Mouse (Mus musculus): Measurements from ENCODE around the gene Amacr. TPM values are rescaled to one million over a fixed set of nuclear protein-coding genes. Genes with fewer than 3 reads are reported as not detected.
"Not testable (repeated sequence)": the region's sequence is repeated elsewhere in the genome, so short reads cannot be mapped to it uniquely, and the experiment has no call there.

Amacr gene
- polyA plus RNA-seq (2017; shearing (Covaris generic)): 1 to 10 TPM; 4.5 to 4.7 TPM

GRCm38 (mm10) chr15:10981377-10982063 is at the start of gene Amacr:
TSS of gene Amacr (plus strand) at chr15:10981756.
- peak; percentile 91 for ATAC-seq

DNA sequence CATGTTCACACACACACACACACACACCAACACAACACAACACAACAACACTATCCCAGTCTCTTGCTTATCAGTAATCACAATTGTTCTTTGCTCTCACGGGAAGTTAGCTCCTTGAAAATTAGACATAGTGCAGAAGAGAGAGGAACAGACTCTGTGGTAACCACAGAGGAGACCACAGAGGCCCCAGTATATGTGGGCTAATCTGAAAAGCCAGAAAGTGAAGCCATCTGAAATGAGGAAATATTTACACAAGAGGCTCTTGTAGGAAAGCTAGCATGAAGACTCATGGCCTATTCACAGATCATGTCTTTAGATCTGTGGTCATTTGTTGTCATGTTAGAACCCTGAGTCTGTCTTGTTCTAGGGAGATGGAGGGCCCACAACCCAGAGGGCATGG is 47.6 kb upstream of the Amacr start:
- ATAC-seq: no peak

- no peak for ATAC-seq
These were observed 41.1 kb upstream of the Amacr start for GRCm38 (mm10) chr15:10940148-10941108.

DNA sequence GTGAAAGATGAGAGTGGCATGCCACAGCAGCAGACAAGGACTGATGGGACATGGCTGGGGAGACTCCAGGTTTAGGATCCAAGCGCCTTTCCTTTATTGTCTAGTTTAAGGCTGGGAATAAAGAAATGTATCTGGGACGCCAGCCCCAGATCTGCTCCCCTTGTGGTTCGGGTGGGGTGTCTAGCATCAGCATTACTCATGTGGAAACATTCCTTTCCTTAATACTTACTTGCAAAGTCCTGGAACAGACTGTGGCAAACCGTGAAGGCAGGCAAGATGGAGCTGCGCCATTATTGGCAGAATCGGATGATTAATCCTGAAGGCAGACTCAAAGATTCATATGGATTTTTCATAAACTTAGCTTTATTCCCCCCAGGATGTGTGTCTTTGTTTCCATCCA is 39.7 kb upstream of the Amacr start:
- ATAC-seq: no peak

GRCm38 (mm10) chr15:10947852-10948251 is 33.7 kb upstream of the Amacr start:
- no peak for ATAC-seq

- no peak for ATAC-seq
These were observed 29.4 kb upstream of the Amacr start, which contains the start of gene C1qtnf3 for GRCm38 (mm10) chr15:10951951-10952759. TSS of gene C1qtnf3 (plus strand) at chr15:10952332.

DNA sequence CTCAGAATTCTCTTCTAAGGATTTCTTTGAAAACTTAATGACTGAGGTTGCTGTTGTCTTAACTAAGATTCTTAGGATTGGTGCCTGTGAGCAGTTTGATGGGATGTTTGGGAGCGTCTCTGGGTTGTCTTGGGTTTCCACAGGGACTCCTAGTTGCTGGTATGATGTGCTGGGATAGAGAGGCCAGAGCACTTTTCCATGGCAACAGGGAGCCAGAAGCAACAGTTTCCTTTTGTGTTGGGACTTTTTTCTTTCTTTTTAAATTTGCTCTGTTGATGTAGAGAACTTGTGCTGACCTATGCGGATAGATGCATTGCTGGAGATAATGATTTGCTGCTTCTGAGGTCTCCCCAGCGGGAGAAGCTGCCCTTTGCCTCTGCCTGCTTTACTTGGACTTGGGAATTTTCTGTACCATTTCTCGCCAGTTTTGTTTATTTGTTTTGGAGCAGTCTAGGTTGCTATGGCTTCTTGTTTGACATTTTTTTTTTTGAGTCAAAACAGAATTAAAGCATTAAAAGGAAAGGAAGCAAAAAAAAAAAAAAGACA is 28.7 kb upstream of the Amacr start:
- no peak for ATAC-seq

DNA sequence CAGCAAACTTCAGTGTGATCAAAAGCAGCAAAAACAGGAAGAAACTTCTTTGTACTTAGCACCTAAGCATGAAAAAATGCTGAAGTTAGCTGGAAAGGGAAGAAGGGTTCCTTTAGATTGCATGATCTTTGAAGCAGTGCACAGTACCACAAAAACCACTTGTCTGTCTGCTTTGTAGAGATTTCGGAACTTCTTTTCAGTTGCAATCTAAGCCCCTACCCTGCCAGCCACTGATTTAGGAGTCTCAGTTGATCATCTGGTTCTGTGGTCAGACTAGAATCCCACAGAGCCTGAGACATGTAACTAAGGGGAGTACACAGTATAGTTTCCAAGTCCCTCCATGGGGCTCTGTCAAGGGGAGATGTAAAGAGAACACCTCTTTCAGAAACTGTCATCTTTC is 28.1 kb upstream of the Amacr start:
- ATAC-seq: no peak

DNA sequence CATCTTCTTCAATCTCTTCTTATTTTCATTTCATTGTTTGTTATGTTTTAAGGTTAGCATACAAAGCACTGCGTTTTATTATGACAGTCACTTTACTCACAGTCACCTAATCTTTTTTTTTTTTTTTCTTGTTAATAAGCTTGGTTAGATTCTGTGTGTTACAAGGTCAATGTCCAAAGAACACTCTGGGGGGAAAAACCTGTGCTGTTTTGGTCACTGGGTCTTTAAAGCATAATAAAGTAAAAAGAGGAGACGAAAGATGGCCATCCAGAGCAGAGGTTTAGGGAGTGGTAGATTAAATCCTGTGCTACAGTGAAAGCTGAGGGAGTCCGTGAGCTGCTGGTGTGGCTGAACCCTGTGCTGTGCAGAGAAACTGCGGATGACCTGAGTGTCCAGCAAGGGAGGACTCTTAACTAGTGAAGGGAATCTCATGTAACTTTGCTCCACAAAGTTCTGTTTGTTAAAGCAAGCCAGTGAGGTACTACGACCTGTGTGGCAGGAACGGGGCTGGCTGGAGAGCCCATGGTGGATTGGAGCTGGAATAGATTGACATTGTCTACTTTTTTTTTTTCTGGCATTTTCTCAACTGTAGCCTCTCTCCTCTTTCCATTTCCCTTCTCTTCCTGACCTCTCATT is 27.1 kb upstream of the Amacr start:
- ATAC-seq: no peak

- no peak for ATAC-seq
These were observed 26.4 kb upstream of the Amacr start for GRCm38 (mm10) chr15:10955156-10955555.

- no peak for ATAC-seq
These were observed 24.9 kb upstream of the Amacr start for GRCm38 (mm10) chr15:10956706-10957105.

DNA sequence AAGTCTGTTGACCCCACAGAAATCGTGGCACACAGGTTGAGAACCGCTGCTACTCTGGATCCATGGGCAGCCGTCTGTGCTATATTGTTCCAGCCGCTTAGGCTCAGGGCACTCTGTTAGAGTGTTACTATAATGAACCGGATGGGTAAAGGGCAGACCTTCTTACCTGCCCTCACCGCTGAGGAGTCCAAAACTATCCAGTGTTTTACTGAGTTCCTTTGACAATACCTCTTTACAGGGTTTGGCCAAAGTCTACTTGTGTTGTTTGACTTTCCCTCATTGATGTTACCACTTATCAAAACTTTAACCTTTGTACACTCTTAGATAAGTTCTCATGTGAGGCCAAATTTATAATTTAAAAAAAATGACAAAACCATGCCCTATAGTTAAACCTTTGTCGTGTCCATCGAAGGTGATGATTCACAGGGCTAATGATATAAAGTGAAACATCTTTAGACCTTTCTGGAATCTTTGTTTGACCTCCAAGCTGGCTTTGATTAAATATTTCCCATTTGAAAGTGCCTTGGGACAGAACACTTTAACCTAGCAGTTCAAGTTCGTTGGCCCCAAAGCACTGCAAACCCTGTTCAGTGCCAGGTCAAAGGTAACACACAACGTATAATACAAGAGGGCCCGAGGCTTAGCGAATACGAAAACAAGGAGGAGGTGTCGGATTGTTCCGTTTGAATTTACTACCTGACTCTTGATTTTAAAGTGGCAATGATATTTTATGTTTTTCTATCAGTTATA is 22.1 kb upstream of the Amacr start:
- no peak for ATAC-seq

DNA sequence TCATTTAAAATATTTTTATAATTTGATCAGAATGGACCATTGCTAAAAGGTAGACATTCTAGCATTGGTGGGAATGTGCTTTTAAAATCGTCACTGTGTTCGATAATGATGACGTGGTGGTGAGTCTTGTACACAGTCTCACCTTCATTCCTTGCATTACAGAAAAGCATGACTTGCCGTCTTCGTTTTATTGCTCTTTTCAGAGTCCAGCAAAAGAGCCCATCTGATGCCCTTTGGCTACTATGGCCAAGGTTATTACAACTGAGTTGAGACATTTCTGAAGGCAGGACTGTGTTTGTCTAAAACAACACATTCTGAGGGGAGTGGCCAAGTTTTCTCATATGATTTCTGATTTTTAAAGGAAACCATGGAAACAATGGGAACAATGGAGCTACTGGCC is 21.3 kb upstream of the Amacr start:
- no peak for ATAC-seq

DNA sequence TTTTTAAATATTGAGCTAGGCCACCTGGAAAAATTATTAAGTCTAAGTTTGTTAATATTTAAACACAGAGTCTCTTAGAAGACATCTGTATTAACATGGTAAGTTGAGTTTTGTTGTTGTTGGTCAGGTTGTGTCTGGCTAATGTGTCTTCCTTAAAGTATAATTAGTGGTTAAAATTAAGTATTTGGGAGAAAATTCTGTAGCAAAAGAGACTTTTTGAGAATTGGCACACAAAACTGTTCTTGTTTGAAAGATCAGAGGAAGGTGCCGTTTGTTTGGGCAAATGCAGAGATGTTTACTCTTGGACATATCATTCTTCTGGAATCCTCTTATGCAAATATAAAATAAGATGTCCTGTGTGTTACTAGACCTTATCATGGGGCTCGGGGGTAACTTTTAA is 19.0 kb upstream of the Amacr start:
- no peak for ATAC-seq

GRCm38 (mm10) chr15:10969439-10969838 is 12.1 kb upstream of the Amacr start:
- no peak for ATAC-seq

DNA sequence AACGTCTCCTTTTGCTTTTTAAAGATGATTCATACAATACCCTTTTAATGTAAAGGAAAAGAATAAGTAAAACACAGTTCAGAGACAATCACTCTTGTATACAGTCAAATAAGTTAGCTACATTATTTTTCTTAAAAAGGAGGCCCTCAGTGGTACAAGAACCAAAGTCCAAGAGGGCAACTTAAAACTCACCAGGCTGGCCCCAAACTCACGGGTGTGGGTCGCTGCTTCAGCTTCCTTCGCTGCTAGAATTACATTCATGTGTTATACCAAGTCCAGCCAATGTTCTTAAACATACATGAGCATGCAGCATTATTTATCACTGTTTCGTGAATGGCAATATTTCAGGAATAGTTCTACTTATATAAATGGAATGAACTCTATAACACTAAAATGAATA is 10.8 kb upstream of the Amacr start:
- no peak for ATAC-seq

DNA sequence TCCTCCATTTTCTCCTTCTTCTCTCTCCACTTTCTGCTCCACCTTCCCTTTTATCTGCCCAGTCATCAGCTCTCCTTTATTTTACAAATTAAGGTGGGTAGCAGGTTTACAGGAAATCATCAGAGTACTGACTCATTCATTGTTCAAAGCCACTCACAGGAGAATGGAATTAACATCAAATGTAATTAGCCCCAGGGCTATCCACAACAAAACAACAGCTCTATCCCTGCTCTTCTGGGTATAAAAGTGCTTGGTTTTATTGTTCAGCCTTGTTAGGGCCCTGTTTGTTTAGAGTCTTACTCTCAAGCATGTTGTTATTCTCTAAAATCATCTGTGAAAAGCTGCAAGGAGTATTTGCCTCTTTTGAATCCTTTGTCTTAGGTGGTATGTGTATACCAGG is 4.4 kb upstream of the Amacr start:
- no peak for ATAC-seq

- ATAC-seq: no peak
These were observed 844 bp upstream of the Amacr start for GRCm38 (mm10) chr15:10980712-10981111.

DNA sequence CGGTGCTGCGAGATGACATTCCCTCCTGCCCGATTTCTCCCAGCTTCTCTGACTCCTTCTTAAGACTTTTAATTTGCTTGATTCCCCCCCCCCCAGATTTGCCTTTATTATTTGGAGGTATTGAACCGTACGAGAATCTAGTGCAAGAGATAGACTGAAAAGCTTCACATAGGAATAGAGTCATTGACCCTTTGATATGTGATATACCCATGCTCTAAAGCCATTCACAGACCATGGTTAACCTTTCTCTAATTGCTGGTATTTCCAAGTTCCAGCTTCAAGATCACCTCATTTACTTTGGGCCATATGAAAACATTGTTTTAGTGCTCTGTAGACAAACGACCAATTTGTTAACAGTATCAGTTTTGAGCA is 494 bp downstream of the Amacr start:
- ATAC-seq: peak; percentile 2

DNA sequence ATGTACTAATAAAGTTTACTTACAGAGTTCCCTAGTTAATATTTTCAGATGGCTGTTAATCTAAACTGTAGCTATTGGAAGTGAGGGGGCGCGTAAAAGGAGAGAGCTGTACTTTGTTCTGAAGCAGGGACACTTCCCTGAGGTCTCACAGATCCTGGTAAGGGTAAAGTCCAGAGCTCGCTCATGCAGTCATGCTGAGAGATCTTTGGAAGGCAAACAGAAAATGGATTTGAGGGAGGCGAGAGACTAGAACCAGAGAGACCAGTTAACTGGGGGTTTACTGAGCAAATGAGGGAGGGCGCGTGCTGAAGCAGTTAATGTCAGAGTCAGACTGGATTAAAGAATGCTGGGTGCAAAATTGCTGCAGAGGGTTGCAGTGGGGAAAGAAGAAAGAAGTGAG is 4.2 kb downstream of the Amacr start:
- no peak for ATAC-seq

DNA sequence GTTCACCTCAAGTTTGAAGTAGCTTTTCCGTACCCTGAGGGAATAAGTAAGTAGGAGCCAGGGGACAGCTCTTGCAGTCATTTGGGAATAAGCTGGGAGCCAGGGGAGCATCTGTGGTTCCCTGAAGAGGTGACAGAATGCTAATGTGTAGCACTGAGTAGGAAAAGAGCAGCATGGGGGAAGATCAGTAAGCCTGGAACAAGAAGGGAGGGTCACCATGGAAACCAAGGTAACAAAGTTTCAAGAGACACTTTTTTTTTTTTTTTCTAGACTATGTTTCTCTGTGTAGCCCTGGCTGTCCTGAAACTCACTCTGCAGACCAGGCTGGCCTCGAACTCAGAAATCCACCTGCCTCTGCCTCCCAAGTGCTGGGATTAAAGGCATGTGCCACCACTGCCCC is 4.9 kb downstream of the Amacr start:
- ATAC-seq: not testable (repeated sequence)
